Mouse (Mus musculus): Measurements from ENCODE around the gene Pus10.
A peak's percentile ranks its signal among the peaks of the same experiment; 100 is the strongest.

Gene Pus10

DNA sequence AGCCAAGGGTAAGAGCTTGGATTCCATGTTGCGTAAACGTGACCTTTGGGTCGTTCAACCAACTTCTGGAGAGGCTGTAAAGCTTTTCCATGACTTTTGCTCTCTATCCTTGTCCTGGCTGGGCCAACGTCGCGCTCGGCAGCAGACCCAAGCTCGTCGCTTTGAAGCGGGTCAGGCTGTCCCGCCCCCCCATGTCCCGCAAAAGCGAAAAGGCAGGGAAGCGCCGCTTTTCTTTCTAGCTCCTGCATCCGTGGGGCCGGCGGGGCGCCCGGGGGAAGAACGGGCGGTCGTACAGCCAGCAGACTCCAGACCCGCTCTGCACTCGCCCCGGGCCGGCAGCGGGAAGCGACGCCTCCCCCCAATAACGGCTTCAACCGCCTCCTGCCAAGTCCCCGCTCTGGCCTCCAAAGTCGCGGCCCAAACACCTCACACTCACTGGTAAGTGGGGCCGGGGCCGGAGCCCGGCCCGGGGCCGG, at the start of gene Pus10:
TSS of gene Pus10 (plus strand) at position 364 of the 476 bp plus-strand sequence.
- no peak for DNase-seq (ENCODE audit: low read depth, low spot score)

DNA sequence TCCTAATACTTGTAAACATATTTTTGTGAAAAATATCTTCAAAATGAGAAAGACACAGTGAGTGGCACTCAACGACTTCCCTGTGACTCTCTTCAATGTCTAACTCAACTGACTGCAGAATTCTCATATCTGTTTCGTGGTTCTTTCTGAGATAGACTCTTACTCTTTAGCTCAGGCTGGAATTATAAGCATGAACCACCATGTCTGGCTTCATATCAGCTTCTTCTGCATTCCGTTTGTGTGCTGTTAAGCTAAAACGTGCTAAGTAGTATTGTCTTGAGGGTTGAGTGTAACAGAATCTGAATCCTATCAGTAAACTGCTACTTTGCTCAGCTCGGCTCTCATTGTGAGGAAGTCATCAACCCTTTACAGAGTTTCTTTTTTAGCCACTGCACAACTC, 46.5 kb upstream of the Pus10 start:
- DNase-seq (ENCODE audit: low read depth, low spot score): no peak

DNA sequence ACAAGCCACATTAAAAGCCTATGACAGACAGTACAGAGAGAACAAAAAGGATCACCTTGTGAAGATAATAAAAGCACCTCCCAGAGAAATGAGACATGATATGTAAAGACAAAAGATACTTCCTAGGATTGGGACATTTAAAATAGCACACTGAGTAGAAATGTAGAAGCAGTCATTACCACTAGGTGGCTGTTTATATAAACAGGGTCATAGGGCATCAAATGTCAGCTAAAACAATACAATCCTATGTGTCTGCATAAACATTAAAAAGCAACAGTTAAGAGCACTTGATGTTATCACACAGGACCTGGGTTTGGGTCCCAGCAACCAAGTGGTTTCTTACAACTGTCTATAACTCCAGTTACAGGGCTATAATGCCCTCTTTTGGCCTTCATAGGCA, 34.8 kb upstream of the Pus10 start:
- DNase-seq (ENCODE audit: low read depth, low spot score): no peak

DNA sequence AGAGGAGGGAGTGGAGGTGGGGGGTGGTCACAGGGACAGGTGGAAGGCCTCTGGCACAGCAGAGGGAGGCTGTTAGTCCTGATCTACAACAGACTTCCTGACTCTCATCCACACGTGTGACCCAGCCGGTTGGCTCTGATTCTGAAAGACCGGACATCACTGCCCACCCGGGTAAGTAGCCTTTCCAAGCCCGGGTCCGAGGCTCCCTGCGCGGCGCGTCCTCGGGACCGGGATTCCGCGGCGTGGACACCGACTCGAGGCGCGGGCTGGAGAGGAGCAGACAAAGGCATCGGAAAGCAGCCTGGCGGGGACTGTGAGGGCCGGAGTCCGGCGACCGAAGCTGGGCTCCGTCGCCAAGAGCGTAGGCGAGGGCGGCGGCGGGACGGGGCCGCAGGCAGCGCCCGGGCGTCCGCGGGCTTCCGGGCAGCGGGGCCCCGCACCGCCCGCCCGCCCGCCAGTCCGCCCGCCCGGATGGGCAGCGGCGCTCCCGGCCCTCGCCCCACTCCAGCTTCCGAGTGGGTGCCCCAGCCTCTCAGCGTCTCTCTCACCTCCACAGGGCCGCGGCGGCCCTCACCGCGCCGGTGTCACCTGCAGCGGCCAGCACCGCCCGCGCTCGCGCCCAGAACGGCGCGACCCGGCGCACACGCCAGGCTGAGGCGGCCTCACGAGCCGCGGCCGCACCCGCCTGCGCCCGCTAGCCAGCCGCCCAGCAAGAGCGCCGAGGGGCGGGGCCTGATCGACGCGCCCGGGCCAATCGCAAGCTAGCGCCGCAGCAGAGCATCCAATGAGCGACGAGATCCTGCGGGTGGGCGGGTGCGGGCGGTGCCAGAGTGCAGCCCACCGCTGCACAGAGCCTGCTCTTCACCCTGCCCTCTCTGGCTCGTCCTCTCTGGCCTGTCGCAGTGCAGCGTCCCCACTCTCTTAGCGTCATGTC, 32.3 kb upstream of the Pus10 start, which contains the start of gene 0610010F05Rik:
TSS of gene 0610010F05Rik (minus strand) at position 695 of the 934 bp plus-strand sequence.
- peak; percentile 96 for DNase-seq (ENCODE audit: low read depth, low spot score)

DNA sequence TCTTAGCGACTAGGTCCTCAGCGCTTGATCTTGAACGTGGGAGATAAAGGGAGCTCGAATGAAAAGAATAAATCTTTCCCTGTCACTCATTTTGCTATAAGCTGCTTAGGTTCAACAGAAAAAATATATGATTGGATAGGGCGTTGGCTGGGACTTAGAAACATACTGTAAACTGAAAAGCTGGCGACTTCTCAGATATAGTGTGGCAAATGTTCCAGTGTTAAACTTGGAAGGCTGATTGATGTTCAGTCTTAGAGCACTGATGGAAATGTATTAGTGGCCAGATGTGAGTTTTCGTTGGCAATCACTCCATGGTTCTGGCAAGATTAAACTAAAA, 31.6 kb upstream of the Pus10 start:
- no peak for DNase-seq (ENCODE audit: low read depth, low spot score)

DNA sequence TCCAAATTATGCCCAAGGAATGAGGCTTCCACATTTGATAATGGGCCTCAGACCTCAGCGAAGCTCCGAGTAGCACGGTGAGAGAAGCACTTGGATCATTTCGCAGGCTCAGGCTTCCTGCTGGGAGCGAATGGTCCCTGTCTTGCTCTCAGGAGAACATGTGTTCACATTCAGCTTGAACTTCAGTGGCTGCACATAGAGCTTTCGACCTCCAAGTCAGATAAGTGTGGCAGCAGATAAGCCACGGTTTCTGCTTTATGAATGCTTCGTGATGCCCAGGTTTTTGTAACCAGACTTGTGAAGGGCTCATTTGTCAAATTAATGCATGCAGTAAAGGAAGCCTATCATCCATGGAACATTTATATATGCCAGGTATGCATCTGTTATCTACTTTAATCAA, 30.9 kb upstream of the Pus10 start:
- peak; percentile 4 for DNase-seq (ENCODE audit: low read depth, low spot score)

DNA sequence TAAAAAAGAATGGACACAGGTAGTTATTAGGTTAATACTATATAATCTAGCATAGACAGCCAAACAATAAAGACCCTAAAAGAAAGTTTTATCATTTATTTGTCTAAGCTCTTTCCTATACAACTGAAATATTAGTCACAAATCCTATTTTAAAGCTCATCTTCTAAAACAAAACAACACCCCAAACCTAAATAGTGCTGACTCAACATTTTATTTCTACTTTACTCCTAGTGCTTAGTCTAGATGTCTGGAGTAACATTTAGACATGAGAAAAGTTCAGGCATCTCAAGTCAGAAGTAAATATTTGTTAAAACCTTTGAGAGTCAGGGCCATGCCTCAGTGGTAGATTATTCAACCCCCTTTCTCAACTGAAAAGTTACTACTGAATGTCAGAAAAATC, 18.0 kb upstream of the Pus10 start:
- no peak for DNase-seq (ENCODE audit: low read depth, low spot score)

DNA sequence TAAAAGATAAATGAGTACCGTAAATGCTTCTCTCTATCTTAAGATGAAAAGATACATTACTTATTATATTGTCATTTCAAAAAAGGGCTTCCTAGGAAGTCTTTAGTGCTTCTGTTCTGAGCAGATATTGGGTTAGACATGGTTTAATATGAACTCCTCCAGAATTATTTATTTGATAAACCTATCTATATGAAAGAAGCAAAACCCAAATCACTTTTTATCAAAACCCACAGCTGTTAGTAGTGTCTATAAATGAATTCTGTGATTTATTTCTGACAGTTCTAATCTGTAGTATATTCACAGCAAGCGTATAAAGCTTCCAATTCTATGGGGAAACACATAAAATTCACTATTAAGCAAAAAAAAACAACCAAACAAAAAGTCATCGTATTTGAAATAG, 17.6 kb upstream of the Pus10 start:
- DNase-seq (ENCODE audit: low read depth, low spot score): no peak

DNA sequence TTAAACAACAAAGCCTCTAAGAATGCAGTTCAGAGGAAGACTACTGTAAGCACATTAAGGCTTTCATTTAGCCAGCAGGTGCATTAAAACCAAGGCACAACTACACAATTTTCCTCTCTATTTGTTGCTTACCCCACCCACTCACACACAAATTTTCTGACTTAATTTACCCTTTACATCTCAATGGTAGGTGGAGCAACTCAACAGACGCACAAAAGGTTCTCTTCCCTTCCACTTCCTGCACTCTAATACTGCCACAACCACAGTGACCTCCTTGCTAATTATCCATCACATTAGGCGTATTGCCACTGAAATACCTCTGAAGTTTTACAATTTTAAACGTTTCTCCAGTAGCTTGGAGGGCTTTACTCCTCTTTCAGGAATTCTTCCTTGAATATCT, 11.8 kb upstream of the Pus10 start:
- no peak for DNase-seq (ENCODE audit: low read depth, low spot score)

DNA sequence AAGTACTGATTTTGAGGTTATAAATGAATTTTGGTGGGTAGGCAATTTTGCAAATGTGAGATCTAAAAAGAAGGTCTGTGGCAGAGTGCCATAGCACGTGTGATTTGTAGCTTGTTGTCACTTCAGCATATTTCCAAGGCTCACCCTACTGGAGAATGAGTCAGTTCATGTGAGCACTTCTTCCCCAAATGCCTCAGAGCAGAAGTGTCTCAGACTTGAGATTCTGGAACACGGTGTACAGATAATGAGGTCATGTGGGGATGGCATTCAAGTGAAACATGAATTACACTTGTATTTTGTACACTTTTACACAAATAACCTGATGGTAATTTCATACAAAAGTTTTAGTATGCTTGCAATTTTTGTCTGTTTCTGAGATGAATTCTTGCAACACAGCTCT, 7.7 kb upstream of the Pus10 start:
- DNase-seq (ENCODE audit: low read depth, low spot score): no peak

DNA sequence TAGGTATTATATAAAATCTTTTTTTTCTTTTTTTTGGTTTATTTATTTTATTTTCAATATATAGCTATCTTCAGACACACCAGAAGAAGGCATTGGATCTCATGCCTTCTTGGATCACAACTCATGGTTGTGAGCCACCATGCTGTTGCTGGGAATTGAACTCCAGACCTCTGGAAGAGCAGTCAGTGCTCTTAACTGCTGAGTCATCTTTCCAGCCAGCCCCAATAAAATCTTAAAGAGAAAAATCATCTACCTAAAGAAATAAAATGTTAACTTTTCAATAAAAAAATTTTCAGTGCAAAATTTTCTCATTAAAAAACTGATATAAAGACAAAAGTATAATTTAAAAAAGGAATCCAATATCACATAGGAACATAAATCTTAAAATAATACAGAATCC, 1.2 kb upstream of the Pus10 start:
- no peak for DNase-seq (ENCODE audit: low read depth, low spot score)

DNA sequence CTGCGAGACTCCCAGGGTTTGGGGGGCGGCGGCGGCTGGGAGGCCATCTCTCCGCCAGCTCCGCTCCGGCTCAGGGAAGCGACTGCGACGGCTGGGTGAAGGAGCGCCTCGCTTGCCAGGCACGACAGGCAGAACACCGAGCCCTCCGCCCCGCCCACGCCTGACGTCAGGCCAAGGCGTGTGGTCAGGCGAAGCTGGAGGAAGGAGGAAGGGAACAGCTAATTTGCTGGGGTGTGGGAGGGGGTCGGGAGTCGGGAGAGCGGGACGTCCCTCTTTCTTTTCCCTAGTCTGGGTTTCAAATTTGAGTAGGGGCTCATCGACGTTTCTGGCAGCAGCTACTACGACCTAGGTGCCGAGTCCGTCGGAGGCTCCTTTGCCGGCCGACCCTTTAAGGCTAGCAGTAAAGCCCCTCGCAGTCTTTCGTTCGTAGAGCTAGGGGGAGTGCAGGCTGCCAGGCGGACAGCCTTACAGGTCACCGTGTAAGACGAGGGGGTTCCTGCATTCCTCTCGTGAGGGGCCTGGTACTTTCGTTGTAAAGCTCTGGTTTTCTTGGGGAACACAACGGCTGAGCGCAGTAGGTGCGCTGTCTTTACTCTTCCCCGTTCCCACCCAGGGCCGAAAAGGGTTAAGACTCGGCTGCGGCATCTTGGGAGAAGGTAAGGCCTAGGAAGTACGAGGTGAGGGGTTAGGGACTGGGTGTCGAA, 476 bp downstream of the Pus10 start, which contains the start of gene Pex13:
TSS of gene Pex13 (minus strand) at position 162 of the 704 bp plus-strand sequence.
- peak; percentile 99 for DNase-seq (ENCODE audit: low read depth, low spot score)

DNA sequence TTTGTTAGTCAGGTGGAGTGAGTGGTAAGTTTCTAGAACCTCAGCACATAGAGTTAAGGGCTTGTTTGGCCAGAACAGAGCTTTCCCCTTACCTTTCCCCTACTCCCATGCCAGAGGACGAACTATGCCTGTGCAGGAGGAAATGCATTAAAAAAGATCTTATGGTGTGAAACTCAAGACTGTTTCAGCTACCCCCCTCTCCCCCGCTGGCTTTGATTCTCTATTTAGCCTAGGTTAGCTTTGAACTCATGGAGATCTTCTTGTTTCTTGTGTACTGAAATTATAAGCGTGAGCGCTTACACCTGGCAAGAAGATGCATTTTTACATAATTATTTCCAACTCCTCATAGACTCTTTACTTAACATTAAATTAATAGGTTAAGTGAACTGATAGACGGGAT, 1.1 kb downstream of the Pus10 start:
- DNase-seq (ENCODE audit: low read depth, low spot score): no peak

DNA sequence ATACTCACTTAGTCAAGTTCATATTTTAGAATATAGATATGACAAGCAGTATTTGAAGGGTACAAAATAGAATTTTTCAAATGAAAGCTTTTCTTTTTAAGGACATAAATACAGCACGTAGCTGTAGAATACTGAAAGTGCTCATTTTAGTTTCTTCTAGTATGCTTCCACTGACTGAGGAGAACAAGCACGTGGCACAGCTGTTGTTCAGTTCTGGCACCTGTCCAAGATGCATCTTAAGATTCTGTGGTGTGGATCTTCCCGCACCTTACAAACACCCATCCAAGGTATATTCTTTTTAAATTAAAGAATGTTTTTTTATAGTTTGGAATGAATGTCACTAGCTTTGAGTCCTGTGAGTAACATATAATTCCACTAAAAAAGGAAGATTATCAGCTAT, 1.7 kb downstream of the Pus10 start:
- no peak for DNase-seq (ENCODE audit: low read depth, low spot score)

DNA sequence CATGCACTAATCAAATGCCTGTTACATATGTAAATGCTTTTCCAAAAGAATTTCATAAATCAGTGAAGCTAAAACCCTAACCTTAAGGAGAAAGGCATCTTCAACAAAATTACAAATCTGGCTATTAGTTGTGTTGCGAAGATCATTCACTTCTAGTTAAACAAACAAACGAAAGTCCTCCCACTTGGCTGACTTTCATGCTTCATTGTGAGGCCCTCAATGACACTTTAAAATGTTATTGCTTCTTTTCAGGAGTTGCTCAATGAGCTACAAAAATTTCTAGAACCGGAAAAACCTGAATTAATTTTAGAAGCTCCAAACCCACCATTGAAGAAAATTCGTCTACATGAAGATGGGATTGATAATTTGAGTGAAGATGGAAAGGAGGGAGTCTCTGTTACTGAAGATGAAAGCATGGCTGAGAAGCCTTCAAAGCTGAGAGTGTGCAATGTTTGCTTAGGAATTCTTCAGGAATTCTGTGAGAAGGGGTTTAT, 6.8 kb downstream of the Pus10 start:
- no peak for DNase-seq (ENCODE audit: low read depth, low spot score)

DNA sequence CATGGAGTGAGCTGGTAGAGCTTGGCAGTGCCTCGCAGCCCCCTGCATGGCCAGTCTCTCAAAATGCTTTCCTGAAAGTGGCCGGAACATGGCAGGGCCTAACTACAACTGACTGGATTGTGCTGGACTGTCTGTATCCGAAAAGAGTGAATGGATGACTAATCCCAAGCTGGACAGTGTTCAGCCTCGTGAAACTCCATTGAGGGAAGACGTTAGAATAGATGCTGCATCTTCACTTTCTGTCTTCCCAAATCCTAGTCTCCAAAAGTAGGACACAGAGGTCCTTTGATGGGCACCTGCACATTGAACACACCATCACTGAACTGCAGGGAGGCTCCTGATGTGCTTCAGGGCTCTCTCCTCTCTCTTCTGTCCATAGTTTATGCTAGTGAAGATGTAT, 10.6 kb downstream of the Pus10 start:
- no peak for DNase-seq (ENCODE audit: low read depth, low spot score)

DNA sequence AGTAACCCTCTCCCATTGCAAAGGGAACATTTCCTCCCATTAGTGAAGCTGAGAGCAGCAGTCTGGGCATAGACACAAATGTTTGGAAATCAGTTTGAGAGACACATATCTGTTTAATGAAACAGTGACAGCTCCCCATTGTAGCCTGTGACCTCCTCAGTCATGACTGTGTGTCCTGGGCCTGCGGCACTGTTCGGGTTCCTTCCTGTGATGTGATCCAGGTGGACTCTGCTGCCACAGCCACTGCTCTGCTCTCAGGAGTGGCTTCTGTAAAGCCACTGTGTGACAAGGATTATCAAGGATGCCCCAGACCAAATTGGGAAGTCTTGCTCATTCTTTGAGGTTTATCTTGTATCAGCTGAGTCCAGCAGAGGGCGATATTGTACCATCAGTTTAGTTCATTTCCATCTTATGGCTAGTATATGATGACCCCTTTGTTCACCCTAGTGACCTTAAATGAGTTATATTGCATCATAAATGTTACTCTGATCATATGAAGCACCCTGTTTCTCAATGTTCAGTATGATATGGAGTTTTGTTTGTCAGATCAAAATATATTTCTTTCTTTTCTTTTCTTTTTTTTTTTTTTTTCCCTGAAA, 13.7 kb downstream of the Pus10 start:
- peak; percentile 83 for DNase-seq (ENCODE audit: low read depth, low spot score)

DNA sequence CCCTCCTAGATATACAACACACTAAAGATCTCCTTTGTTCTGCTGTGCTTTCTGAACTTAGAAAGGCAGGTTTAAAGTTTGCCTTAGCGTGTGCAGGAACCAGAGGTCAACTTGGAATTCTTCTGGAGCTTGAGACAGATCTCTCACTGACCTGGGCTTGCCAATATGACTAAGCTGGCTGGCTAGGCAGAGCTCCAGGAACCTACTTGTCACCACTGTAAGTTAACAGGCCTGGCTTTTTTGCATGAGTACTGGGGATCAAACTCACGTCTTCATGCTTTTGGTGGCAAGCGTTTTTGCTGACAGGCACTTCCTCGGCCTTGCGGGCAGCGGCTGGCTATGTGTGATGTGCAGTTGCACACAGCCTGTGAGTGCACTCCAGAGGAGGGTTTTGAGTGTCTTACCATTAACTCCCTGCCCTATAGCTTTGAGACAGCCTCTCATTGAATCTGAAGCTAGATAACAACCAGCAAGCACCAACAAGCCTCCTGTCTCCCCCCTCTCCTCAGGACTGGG, 15.0 kb downstream of the Pus10 start:
- no peak for DNase-seq (ENCODE audit: low read depth, low spot score)

DNA sequence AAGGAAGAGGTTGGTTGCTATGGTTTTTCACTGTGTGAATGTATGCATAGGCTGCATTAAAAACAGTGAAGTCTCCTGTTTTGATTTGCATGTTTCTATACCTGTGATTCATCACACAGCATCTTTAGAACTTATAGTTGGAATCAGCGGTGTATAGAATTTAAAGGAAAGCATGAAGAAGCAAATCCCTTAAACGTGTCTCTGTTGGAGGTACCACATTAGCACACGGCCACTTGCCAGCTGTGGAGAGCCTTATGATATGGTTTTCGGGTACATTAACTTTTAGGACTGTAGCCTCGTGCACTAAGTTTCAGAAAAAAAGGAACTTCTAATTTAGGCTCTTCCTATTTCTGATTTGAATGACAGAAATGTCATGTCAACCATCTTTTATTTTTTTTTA, 17.1 kb downstream of the Pus10 start:
- no peak for DNase-seq (ENCODE audit: low read depth, low spot score)

DNA sequence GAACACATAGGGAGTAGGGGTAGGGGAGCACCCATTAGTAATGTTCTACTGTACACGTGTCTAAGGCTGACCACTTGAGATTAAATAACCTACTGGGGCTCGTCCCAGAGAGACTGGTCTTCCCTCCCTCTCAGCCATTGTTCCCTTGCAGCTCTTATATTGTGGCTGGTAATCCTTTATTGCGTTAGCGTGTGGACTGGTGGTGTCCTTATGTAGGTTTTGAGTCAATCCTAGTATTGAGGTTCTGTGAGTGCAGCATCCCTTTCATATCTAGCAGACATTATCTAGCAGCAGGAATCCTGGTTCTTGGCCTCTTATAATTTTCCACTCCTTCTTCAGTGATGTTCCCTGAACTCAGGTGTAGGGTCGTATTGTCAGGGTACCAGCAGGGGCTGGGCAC, 21.2 kb downstream of the Pus10 start:
- DNase-seq (ENCODE audit: low read depth, low spot score): no peak

DNA sequence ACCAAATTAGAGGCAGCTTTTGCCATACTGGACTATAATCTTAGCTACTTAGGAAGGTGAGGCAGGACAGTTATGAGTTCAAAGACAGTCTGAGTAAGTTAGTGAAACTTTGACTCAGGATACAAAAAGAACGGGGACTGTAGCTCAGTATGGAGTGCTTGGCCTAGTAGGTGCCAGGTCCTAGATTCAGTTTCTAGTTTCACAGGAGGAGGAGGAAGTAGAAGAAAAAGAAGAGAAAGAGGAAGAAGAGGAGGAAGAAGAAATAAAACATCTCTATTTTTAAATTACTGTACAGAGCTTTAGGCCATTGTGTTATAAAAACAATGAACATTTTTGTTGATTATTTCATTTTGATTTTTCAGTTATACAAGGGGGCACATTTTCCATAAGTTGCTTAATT, 22.6 kb downstream of the Pus10 start:
- DNase-seq (ENCODE audit: low read depth, low spot score): no peak

DNA sequence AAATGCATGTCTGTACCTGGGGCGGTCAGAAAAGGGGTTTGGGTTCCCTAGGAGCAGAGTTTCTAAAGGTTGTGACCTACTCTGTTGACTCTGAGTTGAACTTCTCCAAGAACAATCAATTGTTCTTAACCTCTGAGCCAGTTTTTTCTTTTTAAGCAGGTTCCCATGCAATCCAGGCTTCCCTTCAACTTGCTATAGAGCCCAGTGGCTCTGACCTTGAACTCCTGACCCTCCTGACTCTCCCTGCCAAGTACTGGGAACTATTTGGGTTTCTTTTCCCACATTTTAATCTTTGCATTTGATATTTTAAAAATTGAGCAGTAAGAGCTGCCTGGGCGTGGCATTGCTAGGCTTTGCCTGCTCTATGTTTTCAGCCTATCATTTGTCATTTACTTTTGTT, 27.8 kb downstream of the Pus10 start:
- DNase-seq (ENCODE audit: low read depth, low spot score): no peak
